Mouse (Mus musculus) limb, embryonic 13.5 days (tissue): Measurements from ENCODE around the gene Cpa4. TPM values are rescaled to one million over a fixed set of nuclear protein-coding genes. Genes with fewer than 3 reads are reported as not detected.
A peak's percentile ranks its signal among the peaks of the same experiment; 100 is the strongest.

Experiments
- ATAC-seq: fragments of 200-750 bp; cut with Nextera tagmentation; 2 replicates; pipeline ENCODE4 v1.8.0; 2017; ENCODE audit warnings: low read depth, moderate number of reproducible peaks, moderate TSS enrichment; ENCODE audit not compliant: low FRiP score
- H3K27ac ChIP-seq: fragments of 300-500 bp; sonication (generic); 2 replicates; pipeline ENCODE4 v1.5.1; 2015; ENCODE audit warnings: inconsistent platforms, mild to moderate bottlenecking, moderate library complexity
- H3K27me3 ChIP-seq: fragments of 300-500 bp; sonication (generic); 2 replicates; pipeline ENCODE4 v1.6.1; 2015; ENCODE audit warnings: mild to moderate bottlenecking, inconsistent platforms
- H3K36me3 ChIP-seq: fragments of 300-500 bp; sonication (generic); 2 replicates; pipeline ENCODE4 v1.6.1; 2015; ENCODE audit warnings: inconsistent platforms, mild to moderate bottlenecking, moderate library complexity
- H3K4me1 ChIP-seq: fragments of 300-500 bp; sonication (generic); 2 replicates; pipeline ENCODE4 v1.6.1; 2015; ENCODE audit warnings: inconsistent platforms
- H3K4me2 ChIP-seq: fragments of 300-500 bp; sonication (generic); replicated peaks from 2 replicates; pipeline ENCODE4 v1.6.1; 2015; ENCODE audit warnings: inconsistent platforms, mild to moderate bottlenecking, moderate library complexity
- H3K4me3 ChIP-seq: fragments of 300-500 bp; sonication (generic); 2 replicates; pipeline ENCODE4 v1.5.1; 2015; ENCODE audit warnings: moderate library complexity, mild to moderate bottlenecking, inconsistent platforms
- H3K9ac ChIP-seq: fragments of 300-500 bp; sonication (generic); 2 replicates; pipeline ENCODE4 v1.6.1; 2015; ENCODE audit warnings: mild to moderate bottlenecking, inconsistent platforms
- H3K9me3 ChIP-seq: fragments of 300-500 bp; sonication (generic); 2 replicates; pipeline ENCODE4 v1.6.1; 2016; ENCODE audit warnings: inconsistent platforms
- whole genome bisulfite sequencing: fragments of 180-500 bp; shearing (Covaris S2); methylation state at CpG from one replicate; pipeline ENCODE4 v1.1.7; 2015; 5-methylcytosine and 5-hydroxymethylcytosine counted together
- polyA plus RNA-seq: library from polyadenylated mRNA; unstranded; fragments of >200 nt; fragmentation: Nextera tagmentation; extraction: Ambion mirVana; gene quantifications from 2 replicates; pipeline ENCODE4 v1.2.1, GENCODE M21; 2015

Gene Cpa4
- polyA plus RNA-seq, 1 experiment from 2014 or later, result 2.7 TPM

DNA sequence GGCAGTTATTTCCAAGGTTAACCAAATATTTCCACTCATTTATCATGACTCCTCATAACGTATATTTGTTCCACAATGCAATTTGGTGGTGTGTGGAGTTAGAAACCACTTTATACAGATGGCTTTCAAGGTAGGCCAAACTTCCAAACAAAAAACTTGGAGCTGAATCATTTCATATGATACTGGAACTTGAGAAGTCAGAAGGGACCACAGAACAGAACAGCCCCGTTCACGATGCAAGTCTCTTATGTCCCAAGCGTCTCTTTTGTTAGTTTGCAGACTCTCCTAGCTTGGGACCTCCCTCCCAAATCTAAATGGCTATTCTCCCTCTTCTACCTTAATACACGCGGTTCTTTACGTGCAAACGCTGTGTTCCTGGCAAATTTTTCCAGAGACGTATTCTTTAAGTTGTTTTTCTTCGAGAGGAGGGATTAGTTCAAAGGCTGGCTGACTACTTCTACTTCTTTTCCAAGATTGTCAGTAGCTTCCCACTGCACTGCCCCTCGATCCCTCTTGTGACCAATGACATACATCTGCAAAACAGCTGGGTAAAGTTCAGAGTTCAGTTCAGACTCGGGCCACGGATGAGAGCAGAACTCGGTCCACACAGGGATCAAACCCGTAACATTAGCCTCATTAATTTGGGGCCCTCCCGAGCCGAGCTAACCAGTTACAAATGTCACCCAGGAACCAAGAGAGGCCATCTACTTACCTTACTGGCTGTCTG, 8.5 kb downstream of the Cpa4 start:
- 29% methylated on average over 17 of the region's 17 CpGs for WGBS
- H3K9me3 ChIP-seq, result no peaks in the 10 kb centered on the region
- peaks cover 61% of the 10 kb centered on the region for H3K4me1 ChIP-seq
- no peaks in the 10 kb centered on the region for H3K27me3 ChIP-seq
- H3K27ac ChIP-seq, result peak overlapping the region; percentile 91
- peak overlapping the region; percentile 19 for H3K4me3 ChIP-seq
- no peaks in the 10 kb centered on the region for H3K36me3 ChIP-seq
- peak overlapping the region; percentile 35 for H3K9ac ChIP-seq
- H3K4me2 ChIP-seq, result peak overlapping the region; percentile 51
- peak; percentile 73 for ATAC-seq

DNA sequence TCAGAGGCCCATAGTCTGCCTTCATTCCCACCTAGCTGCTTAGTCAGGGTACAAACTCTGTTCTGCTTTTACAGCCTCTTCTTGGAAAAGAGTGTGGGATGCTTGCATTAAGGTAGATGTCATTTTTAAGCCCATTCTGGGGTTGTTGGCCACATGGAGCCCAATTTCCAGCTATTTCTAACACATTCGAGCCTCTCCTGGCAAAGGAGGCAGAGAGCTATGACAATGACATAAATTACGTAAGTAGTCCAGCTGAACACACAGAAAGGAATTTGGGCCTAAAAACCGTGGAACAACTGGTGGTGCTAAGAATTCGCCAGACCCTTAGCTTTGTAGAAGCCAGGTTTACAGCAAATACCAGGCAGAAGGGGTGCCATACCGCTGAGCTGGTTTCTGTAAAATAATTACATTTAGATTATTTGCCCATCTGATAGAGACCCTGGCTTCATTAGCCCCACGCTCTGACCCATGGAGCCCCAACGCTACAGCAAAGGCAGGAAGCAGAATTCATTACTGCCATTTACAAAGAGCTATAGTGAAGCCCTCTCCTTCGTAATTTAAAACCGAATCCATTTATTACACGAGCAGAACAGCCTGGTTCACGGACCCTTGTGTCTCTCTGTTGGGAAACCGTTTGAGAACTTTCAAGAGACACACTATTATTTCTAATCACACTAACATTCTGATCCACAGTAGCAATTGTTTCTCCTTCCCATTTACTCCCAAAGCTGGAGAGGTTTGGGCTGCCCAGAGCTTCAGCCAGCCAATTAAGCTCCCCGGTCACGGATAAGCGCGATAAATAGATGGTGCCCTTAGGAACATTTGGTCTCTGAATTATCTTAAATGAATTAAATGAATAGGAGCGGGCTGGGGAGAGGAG, 12.0 kb downstream of the Cpa4 start:
- H3K27ac ChIP-seq, result peak overlapping the region; percentile 59
- H3K36me3 ChIP-seq, result no peaks in the 10 kb centered on the region
- no peak for ATAC-seq
- H3K27me3 ChIP-seq, result no peaks in the 10 kb centered on the region
- peaks cover 37% of the 10 kb centered on the region for H3K4me1 ChIP-seq
- 41% methylated on average over 17 of the region's 17 CpGs for WGBS
- no peak overlapping the region for H3K4me3 ChIP-seq
- no peak overlapping the region for H3K9ac ChIP-seq
- no peaks in the 10 kb centered on the region for H3K9me3 ChIP-seq
- no peak overlapping the region for H3K4me2 ChIP-seq

DNA sequence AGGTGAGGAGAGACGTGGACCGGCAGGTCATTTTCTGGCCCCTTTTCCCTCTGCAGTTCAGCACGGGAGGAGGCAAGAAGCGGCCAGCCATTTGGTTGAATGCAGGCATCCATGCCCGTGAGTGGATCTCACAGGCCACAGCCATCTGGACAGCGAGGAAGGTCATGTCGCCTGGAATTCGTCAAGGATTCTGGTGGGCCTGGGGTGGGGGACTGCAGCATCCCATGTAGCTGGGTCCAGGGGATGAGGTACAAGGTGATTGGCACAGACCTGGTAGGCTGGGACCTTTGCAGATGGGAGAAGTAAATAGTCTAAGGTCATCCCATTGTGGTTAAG, 12.6 kb downstream of the Cpa4 start:
- no peak overlapping the region for H3K4me2 ChIP-seq
- H3K36me3 ChIP-seq, result no peaks in the 10 kb centered on the region
- H3K27ac ChIP-seq, result peak overlapping the region; percentile 59
- H3K4me3 ChIP-seq, result no peak overlapping the region
- ATAC-seq, result no peak
- H3K9me3 ChIP-seq, result no peaks in the 10 kb centered on the region
- H3K9ac ChIP-seq, result no peak overlapping the region
- no peaks in the 10 kb centered on the region for H3K27me3 ChIP-seq
- H3K4me1 ChIP-seq, result peaks cover 33% of the 10 kb centered on the region
- 40% methylated on average over 8 of the region's 8 CpGs for WGBS

DNA sequence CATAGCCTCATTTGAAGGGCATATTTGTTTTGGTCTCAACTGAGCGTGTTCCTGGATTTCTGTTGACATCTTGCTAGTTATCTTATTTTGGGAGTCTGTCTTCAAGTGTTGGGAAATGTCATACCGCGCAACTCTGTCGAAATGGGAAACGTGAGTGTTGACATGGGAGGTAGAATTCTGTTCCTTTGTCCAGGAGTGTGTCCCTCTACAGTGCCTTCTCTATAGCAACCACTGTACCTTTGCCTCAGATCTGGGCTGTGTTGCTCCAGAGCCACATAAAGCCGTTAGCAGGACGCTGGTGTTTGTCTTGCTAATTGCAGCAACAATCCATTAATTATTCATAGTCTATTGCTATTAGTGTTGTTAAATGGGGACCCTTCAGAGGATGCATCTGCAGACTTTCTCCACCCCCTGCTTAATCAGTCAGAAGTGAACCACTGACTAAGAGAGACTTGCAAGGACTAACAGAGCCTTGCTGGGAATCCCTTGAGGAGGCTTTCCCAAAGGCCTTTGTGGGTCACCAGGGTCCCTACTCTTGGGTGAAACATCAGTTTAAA, 18.8 kb downstream of the Cpa4 start:
- Histone ChIP-seq H3K4me1 (peaks cover 18% of the 10 kb centered on the region), H3K9me3 (no peaks in the 10 kb centered on the region), H3K4me3 (no peak overlapping the region), H3K4me2 (no peak overlapping the region), H3K27ac (no peak overlapping the region), H3K9ac (no peak overlapping the region), H3K27me3 (no peaks in the 10 kb centered on the region), H3K36me3 (no peaks in the 10 kb centered on the region)
- WGBS, result 73% methylated on average over 7 of the region's 7 CpGs
- ATAC-seq, result no peak

DNA sequence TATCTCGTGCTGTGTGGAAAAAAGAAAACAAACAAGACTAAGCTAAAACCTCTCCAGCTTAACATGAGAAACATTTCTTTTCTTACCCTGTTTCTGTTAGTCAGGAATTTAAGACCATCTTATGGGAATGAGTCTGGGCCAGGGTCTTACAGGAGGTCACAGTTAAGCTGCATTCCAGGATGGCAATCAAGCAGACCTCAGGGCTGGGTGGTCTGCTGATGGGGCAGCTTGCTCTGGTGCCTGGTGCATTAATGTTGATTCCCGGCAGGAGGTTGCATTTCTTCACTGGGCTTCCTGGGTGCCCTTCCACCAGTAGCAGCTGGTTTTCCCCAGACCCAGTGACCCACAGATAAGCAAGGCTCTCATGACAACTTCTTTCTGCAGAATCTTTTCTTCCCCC, 21.6 kb downstream of the Cpa4 start:
- WGBS, result 10% methylated on average over 2 of the region's 2 CpGs
- no peak overlapping the region for H3K4me3 ChIP-seq

DNA sequence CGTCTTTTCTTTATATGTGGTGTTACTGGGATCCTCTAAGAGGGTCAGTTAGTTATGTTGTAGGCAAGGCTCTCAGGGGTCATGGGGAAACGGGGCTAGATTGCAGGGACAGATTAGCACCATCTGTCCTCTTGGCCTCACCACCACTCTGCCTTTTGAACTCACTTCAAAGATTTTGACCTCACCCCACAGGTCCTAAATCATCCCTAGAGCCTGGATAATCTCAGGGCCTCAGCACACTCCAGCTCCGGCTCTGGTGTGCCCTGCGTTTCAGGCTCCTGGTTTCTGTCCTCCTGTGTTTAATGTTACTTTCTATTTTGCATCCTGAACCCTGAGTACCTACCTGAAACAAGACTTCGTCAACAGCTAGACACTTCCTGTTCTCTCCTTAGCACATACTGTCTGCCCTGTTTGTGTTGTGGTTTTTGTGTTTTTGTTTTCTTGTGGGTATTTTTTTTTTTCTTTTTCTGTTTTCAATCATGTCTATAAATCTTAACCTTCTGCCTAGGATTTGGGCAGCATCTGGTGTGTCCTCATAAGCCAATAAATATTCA, 23.8 kb downstream of the Cpa4 start:
- H3K36me3 ChIP-seq, result no peaks in the 10 kb centered on the region
- peaks cover 38% of the 10 kb centered on the region for H3K4me1 ChIP-seq
- no peak overlapping the region for H3K27ac ChIP-seq
- no peak overlapping the region for H3K4me2 ChIP-seq
- no peaks in the 10 kb centered on the region for H3K9me3 ChIP-seq
- 24% methylated on average over 5 of the region's 5 CpGs for WGBS
- no peak overlapping the region for H3K4me3 ChIP-seq
- no peaks in the 10 kb centered on the region for H3K27me3 ChIP-seq
- no peak overlapping the region for H3K9ac ChIP-seq
- ATAC-seq, result no peak

More for the DNA sequence above, 21.6 kb downstream of the Cpa4 start:
- ATAC-seq, result no peak
- peaks cover 17% of the 10 kb centered on the region for H3K4me1 ChIP-seq
- 0 out of 2 replicates have a peak overlapping the region, but pooled peaks have one; percentile 52 for H3K27ac ChIP-seq
- H3K9ac ChIP-seq, result no peak overlapping the region
- no peak overlapping the region for H3K4me2 ChIP-seq
- H3K9me3 ChIP-seq, result no peaks in the 10 kb centered on the region
- H3K36me3 ChIP-seq, result no peaks in the 10 kb centered on the region
- H3K27me3 ChIP-seq, result no peaks in the 10 kb centered on the region

DNA sequence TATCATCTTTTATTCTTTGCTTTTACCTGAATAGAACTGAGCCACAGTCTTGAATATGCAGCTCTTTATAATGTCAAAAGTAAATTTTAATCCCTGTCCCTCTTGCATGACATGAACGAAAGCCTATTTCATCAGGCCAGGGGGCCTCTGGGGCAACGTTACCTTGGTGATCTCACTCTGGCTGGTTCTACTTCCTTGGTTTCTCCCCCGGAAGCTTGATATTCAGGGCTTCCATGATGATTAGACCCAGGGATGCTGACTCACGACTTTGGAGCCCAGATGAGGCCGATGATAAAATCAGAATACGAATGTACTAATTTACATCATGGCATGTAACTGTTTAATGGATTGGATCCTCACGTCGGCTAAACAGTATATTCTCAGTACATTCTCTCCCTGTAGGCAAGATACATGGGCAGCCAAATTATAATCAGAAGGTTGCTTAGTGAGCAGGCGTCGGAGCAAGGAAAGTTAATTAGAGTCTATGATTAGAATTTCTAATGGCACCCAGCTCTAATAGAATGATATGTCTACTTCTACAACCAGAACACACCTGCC, 24.3 kb downstream of the Cpa4 start:
- no peaks in the 10 kb centered on the region for H3K9me3 ChIP-seq
- H3K4me1 ChIP-seq, result peaks cover 41% of the 10 kb centered on the region
- H3K9ac ChIP-seq, result no peak overlapping the region
- H3K27ac ChIP-seq, result no peak overlapping the region
- no peak for ATAC-seq
- H3K4me3 ChIP-seq, result no peak overlapping the region
- H3K27me3 ChIP-seq, result no peaks in the 10 kb centered on the region
- no peaks in the 10 kb centered on the region for H3K36me3 ChIP-seq
- WGBS, result 53% methylated on average over 10 of the region's 10 CpGs
- no peak overlapping the region for H3K4me2 ChIP-seq

DNA sequence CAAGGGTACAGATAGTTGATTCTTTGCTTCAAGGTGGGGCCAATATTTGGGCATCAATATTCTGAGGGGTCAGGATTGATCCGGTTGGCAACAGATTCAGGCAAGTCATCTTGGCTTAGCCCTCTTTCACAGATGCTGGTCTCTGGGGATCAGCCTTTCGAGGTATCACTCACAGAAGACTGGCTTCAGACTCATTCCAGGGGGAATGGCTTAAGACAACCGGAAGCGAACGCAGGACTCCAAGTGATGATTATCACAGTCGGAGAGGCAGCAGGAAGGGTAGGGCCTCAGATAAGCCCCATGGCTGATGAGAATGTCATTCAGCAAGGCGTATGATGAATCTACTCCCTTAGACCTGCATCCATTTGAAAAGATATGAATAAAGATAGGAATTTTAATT, 26.2 kb downstream of the Cpa4 start:
- Histone ChIP-seq H3K9ac (no peak overlapping the region), H3K36me3 (no peaks in the 10 kb centered on the region), H3K27me3 (no peaks in the 10 kb centered on the region), H3K4me1 (peaks cover 42% of the 10 kb centered on the region), H3K4me3 (no peak overlapping the region), H3K9me3 (no peaks in the 10 kb centered on the region), H3K27ac (no peak overlapping the region), H3K4me2 (no peak overlapping the region)
- ATAC-seq, result no peak
- 81% methylated on average over 7 of the region's 7 CpGs for WGBS

DNA sequence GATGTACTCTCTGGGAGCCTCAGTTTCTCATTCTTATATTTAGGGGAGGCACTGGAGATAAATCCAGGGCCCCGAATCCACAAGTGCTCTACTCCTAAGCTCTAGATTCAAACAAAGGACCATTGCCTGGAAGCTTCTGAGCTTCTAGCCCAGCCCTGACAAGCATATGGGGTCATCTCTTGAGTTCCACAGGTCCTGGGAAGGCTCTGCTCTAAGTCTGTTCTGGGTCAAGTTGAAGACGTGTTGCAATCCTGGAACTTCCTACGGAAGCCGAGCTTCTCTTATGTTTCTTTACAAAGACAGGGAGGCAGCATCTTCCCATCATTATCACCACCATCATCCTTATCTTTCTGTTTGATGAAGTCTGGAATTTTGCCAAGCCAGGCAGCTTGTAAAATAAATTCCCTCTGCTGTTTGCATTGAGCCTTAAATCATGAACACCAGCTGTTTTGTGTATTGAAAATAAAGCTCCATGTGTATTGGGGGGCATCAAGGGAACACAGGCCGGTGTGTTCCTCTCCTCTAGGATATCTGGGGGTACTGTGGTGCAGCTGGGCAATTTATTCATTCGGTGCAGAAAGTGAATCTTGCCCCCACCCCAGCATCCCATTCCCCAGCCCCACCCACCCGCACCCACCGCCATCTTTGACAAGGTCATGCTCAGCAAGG, 28.2 kb downstream of the Cpa4 start:
- Histone ChIP-seq H3K36me3 (no peaks in the 10 kb centered on the region), H3K4me2 (no peak overlapping the region), H3K4me3 (no peak overlapping the region), H3K27me3 (no peaks in the 10 kb centered on the region), H3K9ac (no peak overlapping the region), H3K4me1 (peaks cover 33% of the 10 kb centered on the region), H3K27ac (peak overlapping the region; percentile 67; the same call in 1 of the 2 replicates), H3K9me3 (no peaks in the 10 kb centered on the region)
- ATAC-seq, result no peak
- WGBS, result 82% methylated on average over 8 of the region's 8 CpGs

DNA sequence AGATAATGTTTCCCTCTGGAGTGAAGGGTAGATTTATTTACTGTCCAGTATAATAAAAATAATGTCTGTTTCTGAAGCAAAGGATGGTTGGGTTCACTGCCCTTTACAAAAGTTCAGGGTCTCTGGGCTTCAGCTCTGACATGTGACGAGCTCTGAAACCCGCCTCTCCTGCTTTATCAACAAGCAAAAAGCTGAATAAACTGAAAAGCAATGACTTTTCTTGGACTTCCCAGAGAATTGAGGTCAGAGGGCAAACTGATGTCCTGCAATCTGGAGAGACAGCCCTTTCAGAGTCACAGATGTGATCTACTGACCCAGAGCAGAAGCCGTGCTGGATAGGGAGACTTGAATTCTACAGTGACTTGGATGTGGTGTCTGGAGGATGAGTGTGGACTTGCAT, 31.9 kb downstream of the Cpa4 start:
- Histone ChIP-seq H3K27me3 (no peaks in the 10 kb centered on the region), H3K4me1 (peaks cover 34% of the 10 kb centered on the region), H3K9ac (no peak overlapping the region), H3K9me3 (no peaks in the 10 kb centered on the region), H3K4me2 (no peak overlapping the region), H3K27ac (no peak overlapping the region), H3K4me3 (no peak overlapping the region), H3K36me3 (no peaks in the 10 kb centered on the region)
- ATAC-seq, result no peak
- WGBS, result 79% methylated on average over 3 of the region's 3 CpGs

DNA sequence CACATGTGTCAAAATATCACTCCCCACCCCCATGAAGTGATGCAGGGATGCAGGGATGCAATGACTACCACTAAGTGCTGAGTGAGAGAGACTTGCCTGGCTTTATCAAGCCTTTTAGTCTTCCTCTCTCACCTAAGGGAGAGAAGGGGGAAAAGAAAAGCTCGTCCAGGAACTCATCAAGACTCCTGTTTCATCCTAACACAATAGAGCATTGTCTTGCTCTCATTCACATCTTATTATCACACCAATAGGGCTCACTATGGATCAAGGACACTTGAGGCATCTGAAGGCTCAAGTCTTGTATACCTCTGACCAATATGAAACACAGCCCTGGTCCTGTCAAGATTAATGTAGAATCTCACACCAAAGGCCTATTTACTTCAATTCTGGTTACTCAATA, 32.8 kb downstream of the Cpa4 start:
- no peaks in the 10 kb centered on the region for H3K27me3 ChIP-seq
- ATAC-seq, result no peak
- H3K9me3 ChIP-seq, result no peaks in the 10 kb centered on the region
- no peak overlapping the region for H3K4me3 ChIP-seq
- no peaks in the 10 kb centered on the region for H3K36me3 ChIP-seq
- no peak overlapping the region for H3K4me2 ChIP-seq
- no peak overlapping the region for H3K9ac ChIP-seq
- 81% methylated on average over 1 of the region's 1 CpGs for WGBS
- H3K27ac ChIP-seq, result no peak overlapping the region
- peaks cover 34% of the 10 kb centered on the region for H3K4me1 ChIP-seq
